Mouse (Mus musculus) embryonic fibroblast, embryonic 13.5 days (primary cell): ENCODE measurements at regions not wholly inside any gene's neighbourhood (a gene's known extent, or its start where the extent isn't known, plus 50 kb on each side); places are given as distances from the start of the nearest gene placed in this dataset.

Experiments
- CTCF ChIP-seq: IDR thresholded peaks from 2 replicates; pipeline ENCODE4 v1.5.1; 2011; ENCODE audit warnings: mild to moderate bottlenecking, control low read depth, low read length, moderate library complexity, borderline replicate concordance; ENCODE audit not compliant: insufficient read depth
- POLR2A ChIP-seq: IDR thresholded peaks from 2 replicates; pipeline ENCODE4 v1.6.1; 2011; ENCODE audit warnings: low read depth, mild to moderate bottlenecking, control low read depth, low read length, moderate library complexity

DNA sequence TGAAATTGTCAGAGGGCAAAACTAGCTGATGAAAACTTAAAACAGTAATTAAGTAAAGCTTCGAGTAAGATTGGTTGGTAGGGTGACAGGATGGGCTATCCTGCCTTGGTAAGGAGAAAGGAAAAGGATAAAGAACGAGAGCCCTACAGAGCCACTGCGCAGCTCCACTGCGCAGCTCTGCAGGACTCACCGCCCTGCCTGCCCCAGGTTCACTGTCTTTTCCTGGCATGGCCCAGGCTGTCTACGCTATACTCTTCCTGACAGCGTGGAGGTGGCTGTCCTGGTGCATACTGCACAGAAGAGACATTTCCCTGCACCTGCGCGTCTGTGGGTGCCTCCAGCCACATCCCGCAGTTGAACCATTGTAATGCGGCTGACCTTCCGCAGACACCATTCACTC, 136.6 kb upstream of the Eomes start:
- TF ChIP-seq CTCF (no peak), POLR2A (no peak)
